Mouse (Mus musculus) kidney, adult 8-10 months (tissue): Measurements from ENCODE around the gene Acod1.

Experiments used
- DNase-seq, 2 experiments: peaks; one replicate each; pipeline ENCODE4 v3.0.0; 2022

Gene Acod1

DNA sequence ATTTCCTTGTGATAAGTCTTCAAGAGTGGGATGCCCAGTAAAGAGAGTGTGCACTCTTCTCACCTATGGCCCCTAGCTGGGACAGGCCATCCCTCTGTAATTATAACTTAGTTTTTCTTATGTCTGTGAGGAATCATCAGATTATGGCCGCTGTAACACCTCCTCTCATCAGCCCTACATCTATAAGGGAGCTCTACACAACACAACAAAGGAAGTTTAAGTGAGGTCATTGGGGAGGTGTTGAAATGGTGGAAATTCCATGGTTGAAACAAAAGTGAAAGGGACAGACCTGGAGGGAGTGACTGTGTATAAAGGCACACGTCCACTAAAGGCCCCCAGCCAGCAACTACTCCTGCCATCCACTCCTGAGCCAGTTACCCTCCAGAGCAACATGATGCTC lies at the start of gene Acod1:
Acod1 (plus strand) TSS at position 301 of the 400 bp plus-strand sequence.
- DNase-seq, result no peak

DNA sequence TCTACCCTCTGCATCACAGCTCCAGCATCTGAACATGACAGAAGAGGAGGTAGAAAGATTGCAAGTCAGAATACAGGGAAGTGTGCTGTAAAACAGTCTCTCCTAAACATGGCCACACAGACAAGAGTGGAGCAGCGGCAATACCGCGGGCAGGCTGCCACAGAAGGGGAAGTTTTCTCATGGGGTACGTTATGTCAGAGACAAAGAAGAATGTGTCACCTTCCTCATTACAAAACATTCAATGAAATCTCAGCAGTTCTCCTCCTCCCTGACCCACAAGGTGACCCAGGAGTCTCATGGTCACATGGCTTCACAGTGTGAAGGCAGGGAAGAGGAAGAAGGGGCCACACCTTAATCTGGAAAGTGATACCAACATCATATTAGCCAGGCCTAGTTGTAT lies 39.0 kb upstream of the Acod1 start:
- DNase-seq, result no peak

GRCm38 (mm10) chr14:103011782-103012181 lies 35.0 kb upstream of the Acod1 start:
- peak in 1 of 2 experiments; percentile 34 for DNase-seq

GRCm38 (mm10) chr14:103012563-103013150 lies 34.1 kb upstream of the Acod1 start:
- peak; percentile 37 to 66 for DNase-seq

DNA sequence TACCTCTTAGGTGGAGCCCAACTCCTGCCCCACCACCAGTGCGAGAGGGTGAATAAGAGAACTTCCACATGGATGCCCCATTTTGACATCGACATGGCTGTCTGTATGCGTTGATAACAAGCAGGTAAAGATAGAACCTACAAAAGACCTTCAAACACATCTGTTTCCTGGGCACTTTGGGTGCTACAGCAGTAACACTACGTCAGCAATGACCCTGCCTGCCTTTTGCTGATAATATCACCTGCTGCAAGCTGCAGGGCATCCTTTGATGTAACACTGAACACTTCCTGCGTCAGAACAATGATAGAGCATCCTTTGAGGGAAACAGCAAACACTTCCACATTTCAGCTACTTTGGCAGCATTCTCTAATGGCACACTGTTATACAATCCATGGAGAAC lies 29.8 kb upstream of the Acod1 start:
- DNase-seq, result no peak

- no peak for DNase-seq
Measured at GRCm38 (mm10) chr14:103020046-103020445, 26.7 kb upstream of the Acod1 start.

DNA sequence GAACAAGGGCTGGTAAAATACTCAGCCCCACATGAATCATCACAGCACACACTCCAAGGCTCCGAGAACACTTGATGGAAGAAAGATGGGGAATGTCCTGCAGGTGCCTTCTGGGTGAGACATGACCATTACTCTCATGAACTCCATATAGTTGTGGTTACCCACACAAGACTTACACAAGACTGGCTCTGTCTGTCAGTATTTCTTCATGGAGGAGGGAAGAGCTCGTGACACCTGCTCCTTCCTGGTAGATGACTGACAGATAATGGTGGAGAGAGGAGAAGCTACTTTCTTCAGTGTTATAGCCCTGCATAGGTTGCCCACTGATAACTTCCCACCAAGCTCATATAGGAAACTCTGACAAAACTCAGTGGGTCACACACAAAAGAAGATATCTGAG lies 17.6 kb upstream of the Acod1 start:
- DNase-seq, result no peak

GRCm38 (mm10) chr14:103033271-103033823 lies 13.4 kb upstream of the Acod1 start:
- DNase-seq, result peak; percentile 8 to 25

DNA sequence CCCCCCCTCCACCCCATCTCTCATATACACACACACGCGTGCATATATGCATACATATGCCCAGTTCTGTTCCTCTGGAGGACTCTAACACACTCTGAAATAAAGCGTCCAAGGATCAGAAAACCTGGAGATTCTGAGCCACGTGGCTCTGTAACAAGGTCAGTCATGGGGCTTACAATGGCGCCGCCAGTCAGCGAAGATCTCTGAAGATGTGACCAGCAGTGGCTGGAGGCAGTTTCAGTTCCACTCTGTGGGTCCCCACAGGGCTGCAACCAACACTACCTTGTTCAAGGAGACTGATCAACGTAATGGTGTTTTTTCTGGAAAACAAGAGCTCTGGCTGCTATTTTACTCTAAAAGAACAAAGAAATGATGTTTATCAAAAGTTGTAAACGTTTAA lies 12.7 kb upstream of the Acod1 start:
- DNase-seq, result no peak

GRCm38 (mm10) chr14:103037016-103037415 lies 9.8 kb upstream of the Acod1 start:
- no peak for DNase-seq

GRCm38 (mm10) chr14:103048292-103049086 lies 1.7 kb downstream of the Acod1 start:
- no peak for DNase-seq

- DNase-seq, result peak; percentile 67 to 92
Measured at GRCm38 (mm10) chr14:103051159-103051769, 4.5 kb downstream of the Acod1 start.

DNA sequence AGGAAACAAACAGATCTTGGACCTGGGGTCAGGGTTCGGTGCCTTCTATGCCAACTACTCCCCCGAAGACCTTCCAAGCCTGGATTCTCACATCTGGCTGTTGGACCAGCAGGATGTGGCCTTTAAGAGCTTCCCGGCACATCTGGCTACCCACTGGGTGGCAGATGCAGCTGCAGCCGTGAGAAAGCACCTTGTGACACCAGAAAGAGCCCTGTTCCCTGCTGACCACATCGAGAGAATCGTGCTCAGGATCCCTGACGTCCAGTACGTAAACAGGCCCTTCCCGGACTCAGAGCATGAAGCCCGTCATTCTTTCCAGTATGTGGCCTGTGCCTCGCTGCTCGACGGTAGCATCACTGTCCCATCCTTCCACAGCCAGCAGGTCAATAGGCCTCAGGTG lies 8.0 kb downstream of the Acod1 start:
- peak in 1 of 2 experiments; percentile 28 for DNase-seq

GRCm38 (mm10) chr14:103056601-103057000 lies 9.8 kb downstream of the Acod1 start:
- no peak for DNase-seq

GRCm38 (mm10) chr14:103058998-103059397 lies 12.2 kb downstream of the Acod1 start:
- no peak for DNase-seq

DNA sequence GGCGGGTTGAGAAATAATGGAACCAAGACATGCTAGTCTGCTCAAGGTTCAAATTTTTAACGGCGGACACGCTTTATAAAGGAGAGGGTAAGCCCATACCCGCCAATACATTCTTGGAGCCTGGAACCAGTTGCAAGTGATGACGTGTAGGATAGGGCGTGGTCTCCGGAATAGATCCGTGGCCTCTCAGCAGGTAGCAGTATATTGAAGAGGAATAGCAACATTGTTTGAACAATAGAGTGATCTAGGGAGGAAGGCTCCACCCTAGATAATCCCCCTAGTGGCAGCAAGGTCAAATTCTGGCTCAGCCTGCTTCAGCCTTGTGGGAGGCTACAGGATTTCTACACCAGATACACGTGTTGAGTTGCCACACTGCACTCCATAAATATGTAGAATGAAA lies 12.7 kb downstream of the Acod1 start:
- no peak for DNase-seq

DNA sequence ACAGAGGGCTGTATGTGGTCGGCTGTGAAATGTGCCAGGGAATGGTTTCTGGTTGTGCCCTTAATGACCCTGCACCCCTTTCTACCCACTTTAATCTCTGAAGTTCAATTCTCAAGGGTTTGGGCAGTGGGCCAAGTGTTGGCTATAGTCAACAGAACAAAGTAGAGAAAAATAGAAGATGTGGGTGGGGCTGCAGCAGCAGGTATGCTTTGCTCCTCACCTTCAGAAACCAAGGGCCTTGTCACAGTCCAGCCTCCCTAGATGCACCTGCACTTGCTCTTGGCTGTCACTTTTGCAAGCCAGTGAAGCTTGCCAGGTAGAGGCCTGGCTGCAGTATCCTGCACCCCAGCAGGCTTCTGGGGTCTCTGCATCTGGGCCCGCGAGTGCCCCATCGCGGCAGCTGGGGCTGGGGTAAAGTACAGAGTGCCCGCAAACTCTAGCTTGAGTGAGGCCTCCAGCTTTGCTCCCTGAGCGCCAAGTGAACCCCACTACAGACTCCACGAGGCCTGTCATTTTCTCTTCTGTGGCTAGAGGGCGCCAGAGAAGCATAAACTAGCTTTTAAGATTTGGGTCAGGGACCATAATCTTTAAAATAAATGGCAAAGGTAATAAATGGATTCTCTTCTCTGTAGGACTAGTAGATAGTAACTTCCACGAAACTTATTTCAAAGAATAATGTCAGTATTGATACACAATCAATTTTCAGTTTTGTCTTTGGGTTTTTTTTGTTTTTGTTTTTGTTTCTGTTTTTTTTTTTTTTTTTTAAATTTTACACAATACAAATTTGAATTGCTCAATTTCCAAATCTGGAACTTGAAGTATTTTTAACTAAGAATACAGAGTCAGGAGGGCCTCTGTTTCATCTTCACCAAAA lies 18.8 kb downstream of the Acod1 start:
- DNase-seq, result peak; percentile 60 to 89

DNA sequence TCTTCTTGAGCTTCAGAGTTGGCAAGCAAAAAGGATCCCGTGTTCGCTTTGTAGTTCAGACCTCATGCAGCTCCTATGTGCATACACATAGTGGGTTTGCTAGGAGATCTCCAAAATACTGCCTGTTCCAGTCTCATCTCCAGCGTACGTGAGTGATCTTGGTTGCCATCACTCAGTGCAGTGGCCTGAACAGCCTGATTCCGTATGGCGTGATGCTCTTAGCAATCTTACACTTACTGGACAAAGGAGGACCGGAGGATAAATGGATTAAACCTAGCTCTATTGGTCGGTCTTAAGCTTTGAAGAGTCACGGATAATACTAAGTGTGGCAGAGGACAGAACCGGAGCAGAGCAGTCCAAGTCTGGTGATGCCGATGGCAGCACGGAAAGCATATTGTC lies 22.7 kb downstream of the Acod1 start:
- no peak for DNase-seq

DNA sequence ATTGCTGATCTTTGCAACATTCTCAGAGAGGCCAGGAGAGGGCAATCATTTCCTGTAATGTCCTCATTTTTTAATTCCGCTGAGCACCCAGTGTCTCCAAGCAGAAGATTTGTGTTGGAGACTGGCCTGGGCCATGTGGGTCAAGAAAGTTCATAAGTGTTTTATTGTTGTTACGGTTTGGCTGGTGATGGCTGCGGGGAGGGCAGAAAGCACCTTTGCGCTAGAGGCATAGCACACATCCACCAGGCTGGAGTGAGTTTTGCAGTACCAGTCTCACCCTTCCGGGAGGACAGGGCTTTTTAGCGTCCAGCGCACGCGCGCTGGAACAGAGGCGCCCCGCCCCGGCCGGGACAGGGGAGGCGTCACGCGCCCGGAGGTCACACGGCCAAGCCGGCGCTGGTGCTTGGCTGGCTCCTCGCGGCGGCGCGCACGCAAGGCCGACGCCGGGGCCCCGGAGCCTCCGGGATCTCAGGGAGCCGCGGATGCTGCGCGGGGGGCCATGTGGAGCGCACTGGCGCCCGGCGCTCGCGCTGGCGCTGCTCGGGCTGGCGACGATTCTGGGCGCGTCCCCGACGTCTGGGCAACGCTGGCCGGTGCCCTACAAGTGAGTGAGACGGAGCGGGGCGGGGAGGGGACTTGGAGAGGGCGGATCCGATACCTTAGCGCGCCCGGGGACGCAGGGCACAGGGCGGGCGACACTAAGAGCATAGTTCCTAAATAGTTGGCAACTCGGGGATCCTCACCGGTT lies 23.3 kb downstream of the Acod1 start, which contains the start of gene Cln5:
Cln5 (plus strand) TSS at position 353 of the 748 bp plus-strand sequence.
- peak; percentile 94 for DNase-seq

DNA sequence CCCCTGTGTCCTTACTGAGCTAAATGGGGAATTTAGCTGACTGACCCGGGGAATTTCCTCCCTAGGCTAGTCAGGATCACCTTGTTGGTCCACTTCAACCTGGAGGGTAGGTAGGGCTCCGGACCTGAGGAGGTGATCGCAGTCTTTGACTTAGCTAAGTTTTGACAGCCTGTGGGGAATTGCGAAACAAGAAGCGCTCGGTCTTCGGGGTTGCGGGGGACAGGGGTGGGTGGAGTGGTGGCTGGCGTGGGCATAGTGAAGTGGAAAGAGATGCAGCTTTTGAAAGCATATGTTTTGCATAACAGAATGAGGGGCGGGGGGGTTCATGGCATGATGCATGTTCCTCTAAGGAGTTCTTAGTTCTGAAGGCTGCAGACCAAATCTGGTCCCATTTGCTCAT lies 24.0 kb downstream of the Acod1 start:
- DNase-seq, result peak in 1 of 2 experiments; percentile 19

- DNase-seq, result no peak
Measured at GRCm38 (mm10) chr14:103071471-103071870, 24.7 kb downstream of the Acod1 start.

DNA sequence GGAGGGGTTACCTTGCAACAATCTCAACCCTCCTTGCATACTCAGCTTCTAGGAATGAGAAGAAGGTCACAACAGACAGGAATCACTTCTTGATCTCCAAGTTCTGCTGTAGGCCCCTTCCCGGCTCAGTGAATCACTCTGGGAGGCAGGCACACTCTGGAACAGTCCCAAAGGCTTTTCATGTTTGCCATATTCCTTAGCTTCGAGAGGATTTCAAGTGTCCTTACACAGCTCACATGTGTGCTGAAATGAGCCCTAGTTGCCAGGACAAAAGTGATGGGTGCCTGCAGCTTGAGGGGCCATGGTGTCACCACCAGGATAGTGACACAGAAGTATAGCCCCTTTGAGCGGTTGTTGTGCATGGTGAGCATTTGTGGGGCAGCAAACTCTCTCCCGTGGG lies 26.0 kb downstream of the Acod1 start:
- no peak for DNase-seq
